Mouse (Mus musculus) heart, adult 9 months (tissue): Measurements from ENCODE around the gene Nipsnap3a.

ENCODE experiments used
- DNase-seq, 2 experiments: peaks; one replicate each; pipeline ENCODE4 v3.0.0; 2022; ENCODE audit warnings: low spot score in 2 of 2

Nipsnap3a gene

GRCm38 (mm10) chr4:52989248-52989647, at the start of gene Nipsnap3a:
Nipsnap3a (plus strand) TSS chr4:52989272.
- DNase-seq: no peak

- DNase-seq: no peak
These were observed 42.4 kb upstream of the Nipsnap3a start for GRCm38 (mm10) chr4:52946665-52947064.

DNA sequence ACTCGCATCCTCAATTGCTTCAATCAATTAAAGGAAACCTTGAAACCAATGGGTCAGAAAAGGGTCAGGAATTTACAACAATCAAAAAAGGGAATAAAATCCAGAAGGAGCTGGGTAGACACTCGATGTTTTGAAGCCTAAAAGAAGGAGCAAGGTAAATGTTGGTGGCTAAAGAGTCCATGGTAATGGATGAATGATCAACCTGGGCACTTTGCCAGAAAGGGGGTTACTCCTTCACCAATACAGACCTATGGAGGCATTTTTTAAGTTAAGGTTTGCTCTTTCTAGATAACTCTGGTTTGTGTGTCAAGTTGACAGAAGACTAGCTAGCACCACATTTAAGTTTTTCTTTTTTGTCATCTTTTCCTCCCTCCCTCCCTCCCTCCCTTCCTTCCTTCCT, 40.1 kb upstream of the Nipsnap3a start:
- DNase-seq: no peak

DNA sequence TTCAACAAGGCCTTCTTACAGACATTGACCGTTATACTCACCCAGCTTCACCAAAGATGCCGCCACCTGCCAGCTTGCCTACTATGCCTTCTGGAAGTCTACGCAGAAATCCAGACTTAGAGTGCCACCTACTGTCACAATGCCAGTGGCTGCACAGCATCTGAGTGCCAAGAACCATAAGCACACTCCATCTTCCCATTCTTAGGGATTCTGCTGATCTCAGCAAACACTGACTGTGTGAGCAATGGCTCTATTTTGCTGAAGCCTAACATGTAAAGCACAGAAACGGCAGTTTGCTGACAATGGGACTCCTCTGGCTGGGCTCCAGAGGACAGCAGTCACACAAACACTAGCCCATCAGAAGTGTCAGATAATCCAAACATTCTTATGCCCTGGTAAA, 30.4 kb upstream of the Nipsnap3a start:
- no peak for DNase-seq

DNA sequence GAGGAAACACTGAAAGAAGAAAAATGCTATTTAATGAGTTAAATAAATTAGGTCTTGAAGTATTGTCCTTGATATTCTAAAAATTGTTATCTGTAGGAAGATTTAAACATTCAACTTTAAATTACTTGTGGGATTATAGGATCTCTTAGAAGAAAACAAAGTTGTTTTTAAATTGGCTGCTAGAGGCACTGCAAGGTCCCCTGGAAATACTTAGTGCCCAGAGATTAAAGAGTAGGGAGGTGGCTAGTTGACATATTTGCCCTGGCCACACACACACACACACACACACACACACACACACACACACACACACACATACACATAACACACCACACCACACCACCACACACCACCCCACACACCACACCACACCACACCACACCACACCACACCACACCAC, 24.8 kb upstream of the Nipsnap3a start, which contains the start of gene Olfr270:
Gene Olfr270, plus strand, starts transcription at position 301 of the 400 bp plus-strand sequence.
- no peak for DNase-seq

- no peak for DNase-seq
These were observed 3.9 kb upstream of the Nipsnap3a start for GRCm38 (mm10) chr4:52985216-52985615.

- DNase-seq: no peak
These were observed 2.8 kb upstream of the Nipsnap3a start for GRCm38 (mm10) chr4:52986266-52986665.

GRCm38 (mm10) chr4:52999449-52999848, 10.4 kb downstream of the Nipsnap3a start:
- no peak for DNase-seq

DNA sequence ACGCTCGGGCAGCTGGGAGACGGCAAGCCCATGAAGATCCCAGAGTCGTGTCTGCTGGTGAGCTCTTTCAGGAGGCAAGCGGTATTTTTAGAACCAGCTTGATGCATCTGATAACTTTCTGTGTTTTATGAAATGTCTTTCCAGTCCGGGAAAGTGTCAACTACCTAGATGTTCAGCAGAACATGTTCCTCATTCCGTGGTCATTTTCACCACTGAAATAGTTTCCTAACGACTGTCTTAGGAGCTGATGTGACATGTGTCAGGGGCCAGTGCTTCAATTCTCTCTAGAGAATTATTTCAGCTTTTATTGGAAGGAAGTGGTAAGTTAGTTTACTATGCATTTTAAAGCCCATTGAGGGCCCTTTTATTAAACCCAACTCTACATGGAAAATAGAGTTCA, 11.1 kb downstream of the Nipsnap3a start:
- DNase-seq: no peak

DNA sequence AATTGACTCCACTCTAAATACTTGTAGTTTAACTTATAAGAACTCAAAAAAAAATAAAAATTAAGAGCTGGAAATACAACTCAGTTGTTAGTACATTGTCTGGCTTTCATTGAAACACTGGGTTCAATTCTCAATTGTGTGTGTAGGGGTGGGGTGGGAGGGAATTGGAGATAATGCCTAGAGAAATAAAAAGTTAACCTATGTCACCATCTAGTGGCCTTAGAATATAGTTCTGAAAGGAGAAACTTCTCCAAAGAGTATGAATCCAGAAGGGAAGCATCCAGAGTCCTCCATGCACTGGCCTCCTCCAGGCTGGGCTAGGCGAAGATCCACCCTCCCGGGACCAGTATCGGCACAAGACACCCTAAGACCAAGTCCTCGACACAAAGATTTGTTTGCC, 20.1 kb downstream of the Nipsnap3a start:
- DNase-seq: no peak

DNA sequence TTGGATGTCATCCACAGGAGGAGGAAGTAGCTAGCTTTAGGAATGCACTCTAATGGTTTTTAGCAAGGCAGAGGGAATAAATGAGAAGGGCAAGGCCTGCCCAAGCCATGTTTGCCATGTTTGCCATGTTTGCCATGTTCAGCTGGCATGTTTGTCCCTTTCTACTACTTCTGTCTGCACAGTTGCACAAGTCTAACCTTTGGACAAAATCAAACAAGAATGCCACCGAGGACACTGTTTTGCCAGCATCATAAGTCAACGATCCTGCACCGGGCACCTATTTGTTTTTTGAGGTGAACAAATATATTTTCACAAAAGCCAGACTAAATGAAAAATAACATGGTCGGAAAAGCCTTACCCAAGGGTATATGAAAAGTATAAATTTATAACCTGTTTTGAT, 20.8 kb downstream of the Nipsnap3a start:
- no peak for DNase-seq

DNA sequence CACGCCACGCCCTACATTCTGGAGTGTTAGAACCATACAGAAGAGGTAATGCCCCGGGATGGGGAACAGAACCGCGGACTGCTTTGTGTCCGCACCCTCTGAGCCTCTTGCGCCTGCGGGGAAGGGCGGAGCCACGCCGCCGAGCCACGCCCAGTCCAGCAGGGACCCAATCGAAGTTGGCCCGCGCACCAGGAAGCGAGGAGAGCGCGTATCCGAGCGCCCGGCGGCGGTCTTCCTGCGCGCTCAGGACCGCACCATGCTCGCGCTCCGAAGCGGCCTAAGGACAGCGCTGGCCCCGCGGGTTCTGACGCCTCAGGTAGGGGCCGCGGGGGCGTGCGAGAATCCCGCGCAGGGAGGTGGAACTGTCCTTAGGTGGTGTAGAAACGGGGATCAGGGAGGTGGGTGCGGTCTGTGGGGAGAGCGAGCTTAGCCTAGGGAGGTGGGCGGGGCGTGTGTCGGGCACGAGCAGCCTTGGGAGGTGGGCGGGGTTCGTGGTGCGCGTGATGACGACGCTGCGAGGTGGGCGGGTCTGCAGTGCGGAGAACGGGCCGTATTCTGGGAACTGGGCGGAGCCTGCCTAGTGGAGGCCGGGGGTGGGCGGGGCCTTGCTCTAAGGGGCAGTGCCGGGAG, 22.8 kb downstream of the Nipsnap3a start, which contains the start of gene Nipsnap3b:
Gene Nipsnap3b, plus strand, starts transcription at position 149 of the 630 bp plus-strand sequence.
- DNase-seq: peak; percentile 94 to 95

- DNase-seq: no peak
These were observed 25.3 kb downstream of the Nipsnap3a start for GRCm38 (mm10) chr4:53014421-53014820.

- DNase-seq: no peak
These were observed 26.0 kb downstream of the Nipsnap3a start for GRCm38 (mm10) chr4:53015024-53015423.

DNA sequence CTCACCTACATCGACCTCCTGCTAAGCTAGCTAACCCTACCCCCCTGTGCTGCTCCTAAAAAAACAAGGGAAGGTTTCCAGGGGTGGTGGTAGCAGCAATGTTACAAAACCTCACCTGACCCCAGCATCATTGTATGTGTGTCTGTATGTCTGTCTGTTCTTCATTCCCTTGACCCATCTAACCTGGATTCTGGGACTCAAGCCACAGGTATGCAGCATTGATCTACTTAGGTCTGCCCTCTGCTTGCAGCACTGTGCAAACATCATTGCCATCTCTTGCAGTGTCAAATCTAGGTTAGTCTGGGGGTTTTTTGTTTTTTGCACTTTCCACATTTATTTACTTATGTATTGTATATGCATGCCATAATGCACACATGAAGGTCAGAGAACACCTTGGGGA, 29.3 kb downstream of the Nipsnap3a start:
- no peak for DNase-seq

- DNase-seq: no peak
These were observed 34.3 kb downstream of the Nipsnap3a start for GRCm38 (mm10) chr4:53023189-53023925.

DNA sequence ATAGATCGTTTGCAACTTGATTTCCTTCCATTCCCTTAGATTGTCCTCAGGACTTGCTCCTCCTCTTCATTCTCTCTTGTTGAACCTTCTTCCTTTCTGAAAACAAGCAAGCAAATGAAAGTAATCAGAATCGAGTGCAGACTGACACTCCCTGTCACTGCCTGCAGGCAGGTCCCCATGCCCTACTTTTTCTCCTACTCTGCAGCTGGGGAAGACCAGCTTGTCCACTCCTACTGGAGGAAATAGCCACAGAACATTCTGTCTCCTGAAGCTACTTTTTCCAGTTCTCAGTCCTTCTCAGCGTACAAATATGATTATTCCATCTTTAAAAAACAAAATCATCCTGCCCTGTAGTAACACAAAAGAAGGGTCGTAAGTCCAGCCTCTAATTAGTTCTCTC, 35.3 kb downstream of the Nipsnap3a start:
- no peak for DNase-seq

- no peak for DNase-seq
These were observed 38.7 kb downstream of the Nipsnap3a start for GRCm38 (mm10) chr4:53027811-53028210.

GRCm38 (mm10) chr4:53030326-53030948, 41.4 kb downstream of the Nipsnap3a start:
- no peak for DNase-seq

- no peak for DNase-seq
These were observed 54.7 kb downstream of the Nipsnap3a start for GRCm38 (mm10) chr4:53043819-53044218.

- no peak for DNase-seq
These were observed 56.7 kb downstream of the Nipsnap3a start for GRCm38 (mm10) chr4:53045807-53046206.

GRCm38 (mm10) chr4:53046238-53047022, 57.4 kb downstream of the Nipsnap3a start:
- no peak for DNase-seq
